Mouse (Mus musculus) neural tube, embryonic 14.5 days (tissue): Measurements from ENCODE around the gene Zfp512b. TPM values are rescaled to one million over a fixed set of nuclear protein-coding genes. Genes with fewer than 3 reads are reported as not detected.

Experiments used
- ATAC-seq: fragments of 200-750 bp; cut with Nextera tagmentation; 2 replicates; pipeline ENCODE4 v1.8.0; 2017; ENCODE audit warnings: low read depth, mild to moderate bottlenecking, moderate TSS enrichment, moderate library complexity
- H3K27ac ChIP-seq: fragments of 300-500 bp; sonication (generic); 2 replicates; pipeline ENCODE4 v1.5.1; 2014; ENCODE audit warnings: low read depth, mild to moderate bottlenecking, control low read depth, low read length, moderate library complexity, mixed read lengths
- H3K27me3 ChIP-seq: fragments of 300-500 bp; sonication (generic); 2 replicates; pipeline ENCODE4 v1.6.1; 2014; ENCODE audit warnings: low read length; ENCODE audit not compliant: control insufficient read depth, insufficient read depth
- H3K36me3 ChIP-seq: fragments of 300-500 bp; sonication (generic); 2 replicates; pipeline ENCODE4 v1.6.1; 2014; ENCODE audit warnings: low read length, mixed read lengths; ENCODE audit not compliant: control insufficient read depth, insufficient read depth
- H3K4me1 ChIP-seq: fragments of 300-500 bp; sonication (generic); 2 replicates; pipeline ENCODE4 v1.6.1; 2014; ENCODE audit warnings: low read length; ENCODE audit not compliant: control insufficient read depth, insufficient read depth
- H3K4me2 ChIP-seq: fragments of 300-500 bp; sonication (generic); 2 replicates; pipeline ENCODE4 v1.6.1; 2014; ENCODE audit warnings: mild to moderate bottlenecking, low read depth, low read length, control low read depth
- H3K4me3 ChIP-seq: fragments of 300-500 bp; sonication (generic); 2 replicates; pipeline ENCODE4 v1.5.1; 2014; ENCODE audit warnings: low read depth, low read length, control low read depth, mixed read lengths
- H3K9ac ChIP-seq: fragments of 300-500 bp; sonication (generic); replicated peaks from 2 replicates; pipeline ENCODE4 v1.6.1; 2014; ENCODE audit warnings: low read depth, mild to moderate bottlenecking, control low read depth, low read length, mixed read lengths
- H3K9me3 ChIP-seq: fragments of 300-500 bp; sonication (generic); 2 replicates; pipeline ENCODE4 v1.6.1; 2016; ENCODE audit warnings: low read length; ENCODE audit not compliant: control insufficient read depth
- WGBS: fragments of 180-500 bp; shearing (Covaris S2); extraction: QIAGEN DNeasy Blood & Tissue Kit; methylation state at CpG from one replicate; pipeline ENCODE4 v1.1.7; 2014; 5-methylcytosine and 5-hydroxymethylcytosine counted together
- polyA plus RNA-seq: library from polyadenylated mRNA; unstranded; fragments of >200 nt; fragmentation: Nextera tagmentation; extraction: Ambion mirVana; gene quantifications from 2 replicates; pipeline ENCODE4 v1.2.1, GENCODE M21; 2014

Gene Zfp512b
- polyA plus RNA-seq, 1 experiment from 2014 or later, result 87.5 TPM

DNA sequence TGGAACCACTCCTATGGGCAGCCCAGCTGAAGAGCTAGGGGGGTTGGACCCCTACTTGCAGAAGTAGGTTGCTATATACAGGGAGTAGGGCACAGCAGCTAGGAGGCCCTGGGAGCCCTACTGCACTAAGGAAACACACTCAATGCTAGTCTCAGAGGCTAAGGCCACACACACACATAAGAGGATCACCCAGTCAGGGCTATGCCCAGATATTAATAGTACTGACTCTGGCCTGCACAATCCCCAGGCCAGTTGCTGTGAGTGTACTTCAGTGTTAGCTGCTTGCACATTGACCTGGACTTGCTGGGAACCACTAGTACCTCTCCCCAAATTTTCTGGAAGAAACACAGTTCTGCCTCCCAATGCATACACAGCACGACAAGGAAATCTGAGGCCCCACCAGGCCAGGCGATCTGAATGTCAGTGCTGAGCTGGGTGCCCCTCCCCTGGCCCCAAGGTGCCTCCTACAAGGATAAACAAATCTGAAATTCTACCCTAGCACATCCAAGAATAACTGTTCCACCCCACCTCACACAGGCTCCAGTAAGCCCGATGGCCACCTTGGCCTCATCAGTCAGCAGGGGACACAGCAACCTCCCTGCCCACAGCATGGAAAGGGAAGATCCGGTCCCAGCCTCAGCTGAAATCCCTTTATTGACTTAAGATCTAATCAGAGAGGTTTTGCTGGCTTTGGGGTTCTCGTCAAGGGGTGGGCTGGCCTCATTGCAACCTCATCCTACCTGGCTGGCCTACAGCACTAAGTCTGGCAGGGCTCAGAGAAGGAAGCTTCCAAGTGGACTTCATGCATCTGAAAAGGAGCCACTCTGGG, 13.6 kb downstream of the Zfp512b start:
- whole genome bisulfite sequencing, result 88% methylated on average over 5 of the region's 5 CpGs
- Histone ChIP-seq H3K4me3 (no peak overlapping the region), H3K9me3 (no peaks in the 10 kb centered on the region), H3K36me3 (peaks cover 8% of the 10 kb centered on the region; the same call in 1 of the 2 replicates), H3K4me1 (peaks cover 24% of the 10 kb centered on the region), H3K9ac (no peak overlapping the region), H3K27me3 (no peaks in the 10 kb centered on the region), H3K4me2 (no peak overlapping the region), H3K27ac (no peak overlapping the region)
- ATAC-seq, result no peak

DNA sequence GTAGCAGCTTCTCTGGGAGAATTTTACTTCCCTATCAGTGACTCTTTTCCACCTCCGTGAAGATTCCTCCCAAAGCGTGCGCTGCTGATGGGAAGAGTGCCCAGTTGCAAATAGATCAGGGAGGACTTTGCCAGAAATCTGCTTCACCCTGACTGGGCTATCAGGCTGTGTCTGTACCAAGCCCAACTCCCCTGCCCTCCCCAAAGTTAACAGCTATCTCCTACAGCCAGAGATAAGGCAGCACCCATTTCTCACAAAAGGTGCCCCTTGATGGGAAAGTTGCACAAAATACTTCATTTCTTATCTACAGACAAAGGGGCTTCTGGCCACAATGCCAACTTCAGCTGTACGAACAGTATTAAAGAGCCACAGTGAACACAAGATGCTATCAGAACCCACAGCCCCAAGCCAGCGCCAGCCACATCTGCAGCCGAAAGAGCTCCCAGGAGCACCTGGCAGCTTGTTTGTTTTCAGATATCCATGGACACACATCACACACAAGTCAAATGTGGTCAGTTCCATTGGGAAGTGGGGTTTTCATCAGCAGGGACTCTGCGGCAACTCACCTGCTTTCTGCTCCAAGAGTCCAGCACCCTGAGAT, 14.5 kb downstream of the Zfp512b start:
- 81% methylated on average over 7 of the region's 7 CpGs for WGBS
- H3K27me3 ChIP-seq, result no peaks in the 10 kb centered on the region
- H3K4me2 ChIP-seq, result no peak overlapping the region; the same call in 1 of the 2 replicates
- H3K4me1 ChIP-seq, result peaks cover 24% of the 10 kb centered on the region
- ATAC-seq, result no peak
- no peaks in the 10 kb centered on the region for H3K36me3 ChIP-seq
- H3K9me3 ChIP-seq, result no peaks in the 10 kb centered on the region
- H3K9ac ChIP-seq, result no peak overlapping the region
- no peak overlapping the region for H3K27ac ChIP-seq
- H3K4me3 ChIP-seq, result no peak overlapping the region

DNA sequence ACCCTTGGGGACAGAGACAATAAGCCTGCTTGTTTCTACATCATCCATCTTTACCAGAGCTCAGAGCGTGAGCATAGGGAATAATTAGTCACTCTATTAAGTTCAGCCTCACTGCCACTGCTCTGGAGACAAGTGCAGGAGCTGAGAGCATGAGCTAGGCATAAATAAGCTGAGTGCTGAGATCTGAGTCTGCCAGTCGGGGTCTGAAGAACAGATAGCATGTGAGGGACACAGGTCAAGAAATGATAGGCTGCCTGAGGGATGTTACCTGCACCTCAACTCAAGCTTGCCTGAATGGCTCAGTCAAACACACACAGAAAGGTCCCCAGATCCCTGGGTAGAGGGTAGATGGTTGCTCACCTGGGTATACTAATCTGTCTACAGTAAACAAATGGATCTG, 15.5 kb downstream of the Zfp512b start:
- Histone ChIP-seq H3K4me2 (no peak overlapping the region), H3K9ac (no peak overlapping the region), H3K4me3 (no peak overlapping the region), H3K27me3 (no peaks in the 10 kb centered on the region), H3K9me3 (no peaks in the 10 kb centered on the region), H3K27ac (no peak overlapping the region), H3K36me3 (no peaks in the 10 kb centered on the region), H3K4me1 (peaks cover 20% of the 10 kb centered on the region)
- no peak for ATAC-seq
- WGBS, result 45% methylated on average over 2 of the region's 2 CpGs

DNA sequence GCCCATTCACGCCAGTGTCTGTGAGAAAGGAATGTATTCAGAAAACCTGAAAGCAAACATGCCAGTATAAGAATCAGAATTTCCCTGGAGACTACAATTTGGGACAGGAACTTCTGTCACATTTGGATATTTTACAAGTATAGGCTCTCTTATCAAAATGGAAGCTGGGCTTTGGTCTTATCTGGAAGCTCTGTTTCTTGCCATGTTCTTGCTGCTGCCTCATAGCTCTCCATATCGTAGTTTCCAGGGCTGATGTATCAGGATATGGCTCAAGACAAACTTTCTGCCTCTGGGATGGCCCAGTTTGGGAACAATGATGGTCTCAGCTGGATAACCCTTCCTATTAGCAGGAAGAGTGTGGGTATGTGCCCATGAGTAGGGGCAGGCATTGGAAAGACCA, 16.0 kb downstream of the Zfp512b start:
- Histone ChIP-seq H3K4me1 (peaks cover 19% of the 10 kb centered on the region), H3K27me3 (no peaks in the 10 kb centered on the region), H3K9ac (no peak overlapping the region), H3K4me2 (no peak overlapping the region), H3K4me3 (no peak overlapping the region), H3K36me3 (no peaks in the 10 kb centered on the region), H3K27ac (no peak overlapping the region), H3K9me3 (no peaks in the 10 kb centered on the region)
- ATAC-seq, result no peak
- 91% methylated on average over 2 of the region's 2 CpGs for WGBS

DNA sequence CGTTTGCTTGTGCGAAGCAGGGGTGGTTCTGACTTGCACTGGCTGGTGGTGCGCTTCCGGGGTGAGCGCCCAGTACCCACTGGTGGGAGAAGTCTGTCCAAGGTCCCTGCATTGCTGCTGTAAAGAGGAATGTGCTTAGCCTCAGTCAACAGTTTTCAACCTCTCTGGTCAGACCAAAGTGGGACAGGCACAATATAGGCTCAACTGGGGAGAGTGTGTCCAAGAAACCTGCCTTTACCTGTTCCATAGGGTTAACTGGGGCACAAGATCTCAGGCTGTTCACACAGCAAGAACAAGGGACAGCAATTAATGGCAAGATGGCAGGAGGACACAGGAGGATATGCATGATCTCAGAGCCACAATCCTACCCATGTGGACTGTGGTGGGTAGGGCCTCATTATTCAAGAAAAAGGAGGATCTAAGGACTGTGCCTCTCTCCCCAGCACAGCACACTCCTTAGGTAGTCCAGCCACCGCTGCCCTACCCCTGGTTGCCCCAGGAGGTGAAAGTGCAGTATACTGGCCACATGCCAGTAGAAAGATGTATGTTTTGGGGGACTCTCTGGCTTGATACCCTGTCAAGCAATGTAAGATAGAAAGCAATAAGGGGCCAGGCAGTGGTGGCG, 17.6 kb downstream of the Zfp512b start:
- no peak overlapping the region for H3K27ac ChIP-seq
- H3K4me2 ChIP-seq, result no peak overlapping the region
- H3K4me3 ChIP-seq, result no peak overlapping the region
- WGBS, result 96% methylated on average over 7 of the region's 7 CpGs
- no peaks in the 10 kb centered on the region for H3K27me3 ChIP-seq
- no peaks in the 10 kb centered on the region for H3K36me3 ChIP-seq
- no peak overlapping the region for H3K9ac ChIP-seq
- H3K9me3 ChIP-seq, result no peaks in the 10 kb centered on the region
- H3K4me1 ChIP-seq, result peaks cover 10% of the 10 kb centered on the region
- no peak for ATAC-seq

DNA sequence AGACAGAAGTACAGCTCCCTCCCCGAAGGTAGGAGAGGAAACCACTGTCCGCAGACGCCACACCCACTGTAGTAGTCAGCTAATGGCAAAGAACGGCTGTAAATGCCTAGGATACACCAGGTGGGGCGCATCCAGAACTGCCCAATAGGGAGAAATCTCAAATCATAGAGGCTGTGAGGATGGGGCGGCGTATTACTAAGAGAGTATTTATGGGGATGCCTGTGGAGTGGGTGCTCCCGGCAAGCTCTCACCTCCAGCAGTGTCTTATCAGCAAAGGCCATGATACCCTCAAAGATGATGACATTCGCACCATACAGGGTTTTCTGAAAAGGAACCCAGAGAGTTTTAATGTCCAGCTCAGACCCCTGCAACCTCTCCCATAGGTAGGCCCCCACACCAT, 18.6 kb downstream of the Zfp512b start:
- Histone ChIP-seq H3K4me3 (no peak overlapping the region), H3K27ac (no peak overlapping the region), H3K4me2 (no peak overlapping the region), H3K4me1 (peaks cover 10% of the 10 kb centered on the region), H3K27me3 (no peaks in the 10 kb centered on the region), H3K9ac (no peak overlapping the region), H3K9me3 (no peaks in the 10 kb centered on the region), H3K36me3 (no peaks in the 10 kb centered on the region)
- WGBS, result 93% methylated on average over 9 of the region's 9 CpGs
- no peak for ATAC-seq

DNA sequence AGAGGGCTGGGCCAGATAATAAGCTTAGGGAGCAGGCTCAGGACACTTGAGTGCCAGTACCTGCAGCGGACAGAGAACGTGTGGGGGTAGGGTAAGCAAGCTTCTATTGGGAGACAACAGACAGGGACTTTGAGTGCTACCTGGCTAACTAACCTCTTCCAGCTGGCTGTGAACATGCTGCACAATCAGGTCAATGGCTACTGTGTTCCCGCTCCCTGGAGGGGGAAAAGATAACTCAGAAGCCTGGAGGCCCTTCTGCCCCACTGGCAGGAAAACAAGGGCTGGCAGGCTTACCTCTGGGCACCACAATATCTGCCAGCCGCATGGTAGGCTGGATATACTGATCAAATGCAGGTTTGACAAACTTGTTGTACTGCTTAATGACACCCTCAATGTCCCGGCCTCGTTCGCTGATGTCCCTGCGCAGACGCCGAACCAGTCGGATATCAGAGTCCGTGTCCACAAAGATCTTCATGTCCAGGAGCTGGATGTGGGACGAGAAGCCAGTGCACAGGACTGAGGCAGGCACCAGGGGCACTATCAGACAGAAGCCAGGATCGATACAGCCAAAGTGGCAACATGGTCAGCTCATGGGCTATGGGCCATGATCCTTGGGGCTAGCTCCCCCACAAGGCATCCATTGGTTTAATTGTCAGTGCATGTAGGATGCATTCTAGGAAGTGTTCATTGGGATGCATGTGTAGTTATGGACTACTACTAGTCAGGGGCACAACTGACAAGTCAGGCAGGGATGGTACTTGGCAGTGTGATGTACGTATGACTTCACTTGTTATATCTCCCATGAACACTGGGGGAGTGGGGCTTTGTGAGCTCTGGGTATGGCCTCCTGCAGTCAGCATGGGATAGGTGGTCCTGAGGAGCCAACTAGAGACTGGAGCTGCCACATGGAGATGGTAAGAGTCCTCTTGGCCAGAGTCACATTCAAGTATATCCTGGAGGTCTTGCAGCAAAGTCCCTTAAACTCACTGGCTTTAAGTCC, 19.4 kb downstream of the Zfp512b start:
- 94% methylated on average over 15 of the region's 15 CpGs for WGBS
- no peak overlapping the region for H3K4me3 ChIP-seq
- H3K4me1 ChIP-seq, result peaks cover 10% of the 10 kb centered on the region
- H3K27me3 ChIP-seq, result no peaks in the 10 kb centered on the region
- no peak for ATAC-seq
- no peak overlapping the region for H3K4me2 ChIP-seq
- no peaks in the 10 kb centered on the region for H3K36me3 ChIP-seq
- H3K9me3 ChIP-seq, result no peaks in the 10 kb centered on the region
- H3K27ac ChIP-seq, result no peak overlapping the region
- no peak overlapping the region for H3K9ac ChIP-seq

DNA sequence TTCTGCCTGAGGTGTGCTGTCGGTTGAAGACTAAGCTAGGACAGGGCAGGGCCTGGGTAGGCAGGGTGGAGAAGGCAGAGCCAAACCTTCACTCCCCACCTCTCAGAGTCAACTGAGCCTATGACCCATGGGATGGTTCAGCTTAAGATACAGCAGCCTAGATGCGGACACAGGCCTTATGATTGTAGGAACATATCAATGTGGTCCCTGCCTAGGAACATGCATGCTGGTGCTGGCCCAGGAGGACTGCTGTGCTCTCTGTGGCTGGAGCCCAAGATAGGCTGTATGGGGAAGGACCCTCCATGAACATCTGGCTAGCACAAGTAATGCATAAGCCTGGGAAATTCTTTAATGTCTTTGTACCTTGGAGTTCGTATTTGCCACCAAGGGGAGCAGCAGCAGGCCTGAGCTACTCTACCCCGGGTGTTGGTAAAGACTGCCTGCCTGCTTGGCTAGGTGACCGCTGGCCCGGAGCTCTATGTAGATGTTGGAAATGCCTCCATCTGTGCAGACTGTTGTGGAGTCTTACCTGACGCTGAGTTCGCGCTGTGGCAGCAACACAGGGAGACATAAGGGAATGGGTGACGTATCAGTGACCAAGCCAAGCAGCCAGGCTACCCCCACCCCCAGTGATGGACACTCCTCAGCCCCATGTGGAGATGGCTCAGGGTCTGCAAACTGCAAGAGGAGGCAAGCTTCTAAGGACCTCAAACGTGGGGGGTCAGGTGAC, 20.5 kb downstream of the Zfp512b start:
- no peak overlapping the region for H3K27ac ChIP-seq
- no peaks in the 10 kb centered on the region for H3K9me3 ChIP-seq
- no peak overlapping the region for H3K9ac ChIP-seq
- H3K27me3 ChIP-seq, result no peaks in the 10 kb centered on the region
- peaks cover 5% of the 10 kb centered on the region for H3K4me1 ChIP-seq
- no peak overlapping the region for H3K4me2 ChIP-seq
- H3K36me3 ChIP-seq, result no peaks in the 10 kb centered on the region
- no peak overlapping the region for H3K4me3 ChIP-seq
- no peak for ATAC-seq
- WGBS, result 91% methylated on average over 11 of the region's 11 CpGs
